Mouse (Mus musculus) bone marrow, adult 2 months (tissue): Measurements from ENCODE around the gene Clstn2.

Experiments used
- CTCF ChIP-seq: fragments of 200-500 bp; IDR thresholded peaks from 2 replicates; pipeline ENCODE4 v1.5.1; 2011; ENCODE audit warnings: low read length, control low read depth; ENCODE audit not compliant: control insufficient read depth, insufficient read depth
- POLR2A ChIP-seq: fragments of 200-500 bp; IDR thresholded peaks from 2 replicates; pipeline ENCODE4 v1.6.1; 2011; ENCODE audit warnings: low read depth, mild to moderate bottlenecking, control low read depth, low read length, borderline replicate concordance; ENCODE audit not compliant: control insufficient read depth

DNA sequence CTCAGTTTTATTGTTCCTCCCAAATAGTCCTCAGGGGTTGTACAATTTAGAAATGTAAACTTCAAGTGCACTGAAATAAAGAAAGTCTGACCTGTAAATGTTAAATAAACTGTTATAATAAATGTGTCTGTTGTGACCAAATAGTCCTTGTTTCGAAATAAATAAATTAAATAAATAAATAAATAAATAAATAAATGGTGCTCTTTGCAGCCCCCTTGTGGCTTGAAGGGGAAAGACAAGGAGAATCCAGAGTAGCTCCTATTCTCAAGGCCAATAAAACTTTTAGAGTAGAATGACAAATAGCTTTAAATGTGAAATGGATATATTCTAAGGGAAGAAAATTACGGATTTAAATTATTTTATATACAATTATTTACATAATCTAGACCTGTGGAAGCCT lies 2.3 kb downstream of the Clstn2 start:
- TF ChIP-seq CTCF (no peak), POLR2A (no peak)
